Mouse (Mus musculus): ENCODE measurements around the gene Tnfaip1.

GRCm38 (mm10) chr11:78521880-78522279 is 14.3 kb downstream of the Tnfaip1 start:
- TF ChIP-seq POLR2A (IDR thresholded peaks at IDR 0.05; ENCODE audit: low read depth, low read length) (no peak), CTCF (IDR thresholded peaks at IDR 0.05; ENCODE audit: borderline replicate concordance, insufficient read depth, low read length) (no peak)
